26 mouse cellular contexts compared by ENCODE assay signal in the genomic region with DNA sequence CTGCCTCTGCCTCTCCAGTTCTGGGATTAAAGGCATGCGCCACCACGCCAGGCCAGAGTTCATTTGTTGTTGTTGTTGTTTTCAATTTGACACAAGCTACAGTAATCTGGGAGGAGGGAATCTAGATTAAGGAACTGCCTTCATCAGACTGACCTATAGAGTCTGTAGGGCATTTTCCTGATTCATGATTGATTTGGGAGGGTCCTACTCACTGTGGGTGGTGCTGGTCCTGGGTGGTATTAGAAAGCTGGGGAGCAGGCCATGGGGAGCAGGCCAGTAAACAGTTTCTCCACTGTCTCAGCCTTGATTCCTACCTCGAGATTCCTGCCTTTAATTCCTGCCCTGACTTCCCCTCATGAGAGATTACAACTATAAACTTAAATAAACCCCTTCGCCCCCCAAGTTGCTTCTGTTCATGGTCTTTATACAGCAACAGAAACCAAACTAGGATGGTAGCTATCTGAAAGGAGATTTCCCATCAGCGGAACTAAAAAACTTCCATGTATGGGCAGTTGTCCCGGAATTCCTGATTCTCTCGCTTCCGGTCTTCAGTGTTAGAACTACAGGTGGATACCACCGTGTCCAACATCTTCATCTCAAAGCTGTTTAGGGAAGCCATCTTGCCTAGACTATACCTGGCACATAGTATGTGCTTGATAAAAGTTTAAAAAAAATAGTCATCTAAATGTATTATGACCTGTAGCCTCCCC. TPM values are rescaled to one million over a fixed set of nuclear protein-coding genes. Genes with fewer than 3 reads are reported as not detected.
DNase-seq lines count a peak whose midpoint lies in the region; ATAC-seq and TF ChIP-seq lines count a peak whose summit lies in the region.
"Had no signal": no experiment of that assay in that cellular context is flagged by ENCODE, and none has a peak within 500 bp of the region (broad histone marks: within the 10 kb centered on the region; RNA-seq: fewer than 3 reads in every experiment).

No protein-coding gene starts in this region.

- H3K4me3 ChIP-seq in ES-Bruce4 (ENCODE audit: low read depth, low read length) (no peak overlapping the region), ES-E14 (ENCODE audit: insufficient read depth in 1 of 2, low read depth in 1 of 2, low read length in 2 of 2, poor library complexity in 1 of 2, severe bottlenecking in 1 of 2) (no peak overlapping the region)
- no peak overlapping the region for H3K4me3 ChIP-seq in midbrain, embryonic 10.5 days
- H3K4me3 ChIP-seq: embryonic facial prominence, embryonic 13.5 days; embryonic facial prominence, embryonic 15.5 days; erythroblast, embryonic 14.5 days; forebrain, embryonic 10.5 days; forebrain, embryonic 12.5 days had no signal

- no peaks in the 10 kb centered on the region for H3K9me3 ChIP-seq in ES-Bruce4 (replicated peaks; ENCODE audit: control insufficient read depth, insufficient read depth, low read length, poor library complexity, severe bottlenecking)
- no peaks in the 10 kb centered on the region for H3K9me3 ChIP-seq in ES-E14 (ENCODE audit: control insufficient read depth, insufficient read depth, low read depth, low read length)
- no peaks in the 10 kb centered on the region for H3K9me3 ChIP-seq in midbrain, embryonic 10.5 days (replicated peaks)
- H3K9me3 ChIP-seq: embryonic facial prominence, embryonic 13.5 days; embryonic facial prominence, embryonic 15.5 days; forebrain, embryonic 10.5 days; forebrain, embryonic 12.5 days had no signal

- in situ Hi-C loops in ES-E14 (cut with MboI; ENCODE audit: low sequenced_read_pairs in 2 of 2, unreplicated experiment in 2 of 2) = no loop called here

- H3K36me3 ChIP-seq in ES-Bruce4 (ENCODE audit: control insufficient read depth, insufficient read depth, low read length, poor library complexity, severe bottlenecking) (no peaks in the 10 kb centered on the region), ES-E14 (ENCODE audit: control insufficient read depth, insufficient read depth, low read length, poor library complexity, severe bottlenecking) (no peaks in the 10 kb centered on the region)
- H3K36me3 ChIP-seq in midbrain, embryonic 10.5 days = no peaks in the 10 kb centered on the region
- H3K36me3 ChIP-seq: embryonic facial prominence, embryonic 13.5 days; embryonic facial prominence, embryonic 15.5 days; forebrain, embryonic 10.5 days; forebrain, embryonic 12.5 days had no signal

- no peak for ATAC-seq in frontal cortex, adult (ENCODE audit: low TSS enrichment)
- ATAC-seq: activated CD4-positive, CD25-positive, alpha-beta regulatory T cell, adult 4 months; CD4-positive, CD25-positive, alpha-beta regulatory T cell, adult 4 months; forebrain, embryonic 14.5 days; forebrain, embryonic 16.5 days had no signal

- peaks cover 5% of the 10 kb centered on the region for H3K4me1 ChIP-seq in ES-Bruce4 (ENCODE audit: control insufficient read depth, insufficient read depth, low read length)
- H3K4me1 ChIP-seq in ES-E14 (ENCODE audit: control insufficient read depth in 2 of 2, insufficient read depth in 2 of 2, low read length in 2 of 2, poor library complexity in 1 of 2) = peaks cover 1 to 4% of the 10 kb centered on the region in 2 experiments; a peak in 1 of 4 replicates
- peaks cover 20% of the 10 kb centered on the region for H3K4me1 ChIP-seq in midbrain, embryonic 10.5 days

- intact Hi-C loops in heart, postnatal 36 days (cut with DNase I) = no loop called here

- DNase-seq in heart, adult 11 months = peak; percentile 65
- no peak for DNase-seq in heart, postnatal 36 days
- DNase-seq in ES-E14 (ENCODE audit: low read depth, low spot score) (peak; percentile 31), WW6 (ENCODE audit: low read depth, low spot score) (peak; percentile 26)
- no peak for DNase-seq in midbrain, embryonic 10.5 days (ENCODE audit: low spot score)
- no peak for DNase-seq in ovary, postnatal 10 days (ENCODE audit: low spot score)
- DNase-seq: adrenal gland, adult 8-10 months; adrenal gland, postnatal 14 days; adrenal gland, postnatal 36 days; B cell, adult 2 months; cerebellum, adult 2 months; cerebellum, postnatal 14 days; cerebellum, postnatal 36 days; embryo, embryonic 11 days had no signal

- WGBS in midbrain, embryonic 10.5 days = 94% methylated on average over 9 of the region's 9 CpGs

- H3K9ac ChIP-seq in ES-Bruce4 (ENCODE audit: low read depth, poor library complexity, severe bottlenecking) (0 out of 2 replicates have a peak overlapping the region, but pooled peaks have one; percentile 34), ES-E14 (ENCODE audit: insufficient read depth, low read depth, low read length, poor library complexity, severe bottlenecking) (no peak overlapping the region)
- H3K9ac ChIP-seq: embryonic facial prominence, embryonic 13.5 days; embryonic facial prominence, embryonic 15.5 days; forebrain, embryonic 12.5 days had no signal

- TF ChIP-seq CTCF in ES-Bruce4 (IDR thresholded peaks at IDR 0.05; ENCODE audit: low read depth, low read length) = no peak

- H3K27me3 ChIP-seq in ES-Bruce4 (ENCODE audit: control insufficient read depth, insufficient read depth, low read length, poor library complexity, severe bottlenecking) = no peaks in the 10 kb centered on the region
- H3K27me3 ChIP-seq in midbrain, embryonic 10.5 days (ENCODE audit: low read depth, poor library complexity, severe bottlenecking) = peaks cover 6% of the 10 kb centered on the region; the same call in 1 of the 2 replicates
- H3K27me3 ChIP-seq: CH12.LX; embryonic facial prominence, embryonic 13.5 days; embryonic facial prominence, embryonic 15.5 days; forebrain, embryonic 12.5 days had no signal

- TF ChIP-seq POLR2A in ES-Bruce4 (IDR thresholded peaks at IDR 0.05; ENCODE audit: insufficient read depth, low read length) = no peak

- TF ChIP-seq EP300 in ES-Bruce4 (IDR thresholded peaks at IDR 0.05; ENCODE audit: insufficient read depth, low read depth, low read length) = no peak

- H3K27ac ChIP-seq in ES-Bruce4 (ENCODE audit: insufficient read depth, low read length) = peak overlapping the region; percentile 82
- H3K27ac ChIP-seq in ES-E14 (ENCODE audit: insufficient read depth, low read depth, low read length, poor library complexity, severe bottlenecking) = peak overlapping the region; percentile 8; the same call in 1 of the 2 replicates
- H3K27ac ChIP-seq in midbrain, embryonic 10.5 days (replicated peaks) = no peak overlapping the region
- H3K27ac ChIP-seq: embryonic facial prominence, embryonic 13.5 days; embryonic facial prominence, embryonic 15.5 days; forebrain, embryonic 10.5 days; forebrain, embryonic 12.5 days had no signal

TF ChIP-seq in ES-E14, 5 proteins besides CTCF, POLR2A, EP300 and RAD21:
- TF ChIP-seq ZNF384 (IDR thresholded peaks at IDR 0.05; ENCODE audit: low read depth, low read length) (no peak), ZC3H11A (IDR thresholded peaks at IDR 0.05; ENCODE audit: borderline replicate concordance, low read depth, low read length) (no peak), CHD2 (IDR thresholded peaks at IDR 0.05; ENCODE audit: low read depth, low read length) (no peak), HCFC1 (IDR thresholded peaks at IDR 0.05; ENCODE audit: borderline replicate concordance, insufficient read depth, low read length) (no peak), MAFK (IDR thresholded peaks at IDR 0.05; ENCODE audit: insufficient read depth, low read depth, low read length) (no peak)
TF ChIP-seq in ES-E14: peak in this region for 0.

RNA-seq across cellular contexts. Expression of a gene that starts 2.2 kb away (rescaled TPM):
- total RNA-seq in heart, postnatal 36 days (2021) = 10 to 100 TPM; 54.6 to 63.8 TPM
- polyA plus RNA-seq in ES-Bruce4 (2011; ENCODE audit: insufficient read depth, insufficient read length, low read depth, missing spikeins) = 19.9 and 21.1 TPM in 2 replicates
- 33.0 and 38.2 TPM in 2 replicates for total RNA-seq in ES-E14 (2012; rRNA removed)
- 22.3 and 22.6 TPM in 2 replicates for polyA plus RNA-seq in midbrain, embryonic 10.5 days (2016; fragmentation: Nextera tagmentation; extraction: Ambion mirVana)

Comparison
In these comparisons a context has a peak if more than half of its experiments do, and no peak if none do; other contexts are left out.
1. DNase-seq: peak in heart, adult 11 months (single experiment), ES-E14 (single experiment) and WW6 (single experiment); none in heart, postnatal 36 days (0 of 2), midbrain, embryonic 10.5 days (single experiment) and ovary, postnatal 10 days (single experiment).